Mouse (Mus musculus) gastrocnemius, postnatal 25 days (tissue): ENCODE measurements around the gene Mroh2a. TPM values are rescaled to one million over a fixed set of nuclear protein-coding genes. Genes with fewer than 3 reads are reported as not detected.
"Not testable (repeated sequence)": the region's sequence is repeated elsewhere in the genome, so short reads cannot be mapped to it uniquely, and the experiment has no call there.

Experiments
- DNase-seq: peaks from one replicate; pipeline ENCODE4 v3.0.0; 2022
- total RNA-seq, 2 experiments: library from RNA; stranded (reverse); gene quantifications; 1 replicate in 1 of 2; 2 replicates in 1 of 2; pipeline ENCODE4 v1.2.3; 2021

Mroh2a gene
- total RNA-seq, 2 experiments from 2014 or later, result not detected

- DNase-seq, result peak; percentile 3
Observed at GRCm38 (mm10) chr1:88218591-88218990, 8.2 kb upstream of the Mroh2a start.

DNA sequence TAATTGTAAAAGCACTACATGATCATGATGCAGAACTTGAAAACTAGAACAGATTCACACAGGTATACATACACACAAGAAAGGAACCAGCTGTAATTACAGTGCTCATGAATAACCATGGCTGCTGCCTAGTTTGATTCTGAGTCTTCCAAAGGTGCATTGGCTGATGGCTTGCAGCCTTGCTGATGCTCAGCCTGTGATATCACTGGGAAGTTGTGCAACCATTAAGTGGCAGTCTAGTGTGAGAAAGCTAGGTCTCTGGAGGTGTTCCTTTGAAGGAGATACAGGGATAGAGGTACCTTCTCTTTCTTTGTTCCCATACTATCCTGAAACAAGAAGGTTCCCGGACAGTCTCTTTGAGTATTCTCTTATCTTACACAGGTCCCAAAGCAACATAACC, 7.7 kb upstream of the Mroh2a start:
- peak; percentile 8 for DNase-seq

GRCm38 (mm10) chr1:88220336-88220735, 6.5 kb upstream of the Mroh2a start:
- DNase-seq, result peak; percentile 12

DNA sequence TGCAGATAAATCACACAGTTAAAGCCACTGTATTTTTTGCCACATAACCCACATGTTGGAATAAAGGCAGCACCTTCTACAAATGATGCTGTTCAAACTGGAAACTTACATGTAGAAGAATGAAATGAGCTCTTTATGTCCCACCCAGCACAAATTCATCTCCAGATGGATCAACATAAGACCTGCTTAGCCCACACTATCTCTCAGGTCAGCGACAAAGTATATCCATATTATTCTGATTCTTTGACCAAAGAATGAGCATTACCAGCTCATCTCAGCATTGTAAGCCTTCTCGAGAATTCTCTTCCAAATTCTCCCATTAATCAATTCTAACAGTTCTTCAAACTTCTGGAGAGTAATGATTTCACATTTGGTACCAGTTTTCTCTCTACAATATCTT, 4.6 kb upstream of the Mroh2a start:
- DNase-seq, result no peak

- peak; percentile 6 for DNase-seq
Observed at GRCm38 (mm10) chr1:88223011-88223515, 3.7 kb upstream of the Mroh2a start.

DNA sequence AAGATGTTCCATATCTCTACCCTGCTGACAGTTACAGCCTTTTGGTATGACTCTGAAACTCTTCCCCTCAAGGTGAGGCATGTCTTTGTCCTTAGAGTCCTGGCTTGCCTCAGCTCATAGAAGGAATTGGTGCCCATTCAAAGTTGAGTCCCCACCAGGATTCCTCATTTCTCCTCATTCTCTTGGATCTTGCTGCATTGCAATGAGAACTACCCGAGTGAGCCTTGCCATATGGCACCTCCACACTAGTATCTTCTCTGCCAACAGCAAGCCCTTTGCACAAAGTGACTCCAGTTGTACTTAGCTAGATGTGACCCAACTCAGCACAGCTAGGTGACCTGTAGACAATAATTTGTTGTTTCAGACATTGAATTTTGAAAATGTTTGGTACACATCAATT, 3.2 kb upstream of the Mroh2a start:
- peak; percentile 10 for DNase-seq

GRCm38 (mm10) chr1:88224029-88224776, 2.6 kb upstream of the Mroh2a start:
- DNase-seq, result peak; percentile 4

DNA sequence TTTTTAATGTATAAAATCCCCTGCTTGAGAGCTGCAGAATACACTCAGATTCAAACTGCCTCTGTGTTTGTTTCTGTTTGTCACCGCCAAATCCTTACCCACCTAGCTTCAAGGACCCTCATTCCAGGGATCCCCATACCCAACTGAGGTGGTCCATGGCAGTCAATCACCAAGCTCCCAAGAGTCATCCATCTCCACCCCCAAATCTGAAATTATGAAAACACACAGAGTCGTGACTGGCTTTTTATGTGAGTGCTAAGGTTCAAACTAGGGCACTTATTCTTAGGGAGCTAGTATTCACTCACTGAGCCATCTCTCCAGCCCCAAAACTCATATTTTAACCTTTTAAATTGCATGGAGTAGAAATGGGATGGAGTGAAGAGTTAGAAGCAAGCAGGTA, 1.5 kb upstream of the Mroh2a start:
- not testable (repeated sequence) for DNase-seq

GRCm38 (mm10) chr1:88225741-88226140, 1.0 kb upstream of the Mroh2a start:
- peak; percentile 5 for DNase-seq

GRCm38 (mm10) chr1:88227482-88227881, 696 bp downstream of the Mroh2a start:
- peak; percentile 7 for DNase-seq

DNA sequence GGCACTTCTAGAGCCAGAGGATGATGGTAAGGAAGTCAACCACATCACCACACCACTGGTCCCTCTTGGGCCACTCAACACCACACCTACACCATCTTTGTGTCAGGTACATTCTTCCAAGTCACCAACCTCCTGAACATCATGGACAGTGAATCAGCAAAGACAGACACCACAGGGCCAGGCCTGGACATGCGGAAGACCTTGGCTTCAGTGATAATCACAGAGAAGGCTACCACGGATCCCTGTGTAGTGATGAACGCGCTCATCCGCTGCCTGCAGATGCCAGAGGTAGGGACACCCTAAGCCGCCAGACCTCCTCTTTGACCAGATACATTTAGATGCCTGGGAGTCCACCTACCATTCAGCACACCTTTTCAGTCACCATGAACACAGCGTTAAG, 1.3 kb downstream of the Mroh2a start:
- peak; percentile 19 for DNase-seq

DNA sequence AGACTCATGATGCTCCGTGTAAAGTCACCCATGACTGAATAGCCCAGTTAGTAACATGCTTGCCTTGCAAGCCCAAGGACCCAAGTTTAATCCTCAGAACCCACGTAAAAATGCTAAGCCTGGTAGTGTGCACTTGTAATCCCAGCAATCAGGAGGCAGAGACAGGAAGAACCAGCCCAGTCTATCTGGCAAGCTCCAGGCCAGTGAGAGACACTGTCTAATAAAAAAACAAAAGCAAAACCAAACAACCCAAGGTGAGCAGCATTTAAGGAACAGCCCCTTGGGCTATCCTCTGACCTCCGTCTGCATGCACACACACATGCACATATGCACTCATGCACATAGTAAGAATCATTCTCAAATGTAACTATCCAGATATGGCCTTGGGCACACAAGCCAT, 2.8 kb downstream of the Mroh2a start:
- DNase-seq, result no peak

DNA sequence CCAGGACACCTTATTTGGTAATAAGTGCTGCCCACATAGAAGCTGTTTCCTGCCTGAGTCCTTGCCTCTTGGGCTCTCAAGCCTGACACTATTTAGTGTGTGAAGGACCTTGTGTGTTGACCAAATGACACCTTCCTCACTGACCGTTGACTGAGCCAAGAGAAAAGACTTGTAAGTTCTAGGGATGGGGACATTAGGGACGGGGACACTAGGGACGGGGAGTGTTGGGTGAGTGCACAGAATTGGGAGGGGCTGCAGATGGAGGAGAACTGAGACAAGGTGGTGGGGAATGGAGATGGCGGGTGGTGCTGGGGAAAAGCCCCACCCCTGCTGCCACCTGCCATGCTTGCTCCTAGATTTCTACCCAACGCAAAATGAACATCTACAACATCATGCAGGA, 3.2 kb downstream of the Mroh2a start:
- no peak for DNase-seq

DNA sequence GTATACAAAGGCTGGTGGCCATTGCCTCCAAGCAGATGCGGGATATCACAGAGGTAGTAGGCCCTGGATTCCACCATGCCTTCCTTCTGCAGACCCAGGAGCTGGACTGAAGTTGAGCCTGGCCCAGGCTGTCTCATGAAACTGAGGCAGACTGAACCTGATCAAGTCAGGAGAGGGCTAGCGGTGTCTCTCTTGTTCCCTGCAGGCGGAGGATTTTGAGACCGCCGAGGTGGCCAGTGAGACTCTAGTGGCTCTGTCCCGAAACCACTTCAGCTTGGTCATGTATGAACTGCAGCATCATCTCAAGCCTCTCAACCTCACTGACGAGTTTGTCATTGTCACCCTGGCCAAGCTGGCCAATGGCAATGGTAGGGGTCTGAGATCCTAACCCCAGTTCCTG, 3.6 kb downstream of the Mroh2a start:
- no peak for DNase-seq

DNA sequence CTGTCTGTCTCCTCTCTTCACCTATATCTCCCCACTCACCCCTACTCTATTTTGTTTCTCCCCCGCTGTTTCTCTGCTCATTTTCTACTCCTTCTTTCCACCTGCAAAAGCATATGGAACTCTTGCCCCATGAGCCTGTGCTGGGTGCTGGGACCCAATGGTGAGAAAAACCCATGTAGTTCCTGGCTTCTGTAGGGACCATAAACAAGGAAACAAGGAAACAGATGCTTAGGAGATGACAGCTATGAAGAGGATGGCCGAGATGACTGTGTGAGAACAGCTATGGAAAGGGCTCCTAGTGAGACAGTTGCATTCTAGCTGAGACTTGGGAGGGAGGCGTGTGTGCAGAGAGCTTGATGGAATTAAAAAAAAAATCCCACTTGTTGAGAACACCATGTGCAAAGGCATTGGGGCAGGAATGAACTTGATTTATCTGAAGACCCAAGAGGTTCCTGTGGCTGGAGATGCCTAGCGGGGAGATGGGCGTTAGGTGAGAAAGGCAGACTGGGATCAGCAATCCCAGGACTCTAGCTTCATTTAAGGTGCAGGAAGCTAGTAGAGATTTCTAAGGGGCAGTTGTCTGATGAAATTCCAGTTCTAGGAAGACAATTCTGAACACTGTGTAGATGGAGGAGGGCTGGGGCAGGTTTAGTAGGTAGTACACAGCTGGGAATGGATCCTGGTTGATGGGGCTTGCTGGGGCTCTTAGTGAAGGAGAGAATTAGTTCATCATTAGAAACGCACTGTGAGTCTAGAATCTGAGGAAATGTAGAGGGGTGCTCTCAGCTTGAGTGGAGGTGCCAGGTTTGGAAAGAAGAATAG, 4.4 kb downstream of the Mroh2a start:
- no peak for DNase-seq

DNA sequence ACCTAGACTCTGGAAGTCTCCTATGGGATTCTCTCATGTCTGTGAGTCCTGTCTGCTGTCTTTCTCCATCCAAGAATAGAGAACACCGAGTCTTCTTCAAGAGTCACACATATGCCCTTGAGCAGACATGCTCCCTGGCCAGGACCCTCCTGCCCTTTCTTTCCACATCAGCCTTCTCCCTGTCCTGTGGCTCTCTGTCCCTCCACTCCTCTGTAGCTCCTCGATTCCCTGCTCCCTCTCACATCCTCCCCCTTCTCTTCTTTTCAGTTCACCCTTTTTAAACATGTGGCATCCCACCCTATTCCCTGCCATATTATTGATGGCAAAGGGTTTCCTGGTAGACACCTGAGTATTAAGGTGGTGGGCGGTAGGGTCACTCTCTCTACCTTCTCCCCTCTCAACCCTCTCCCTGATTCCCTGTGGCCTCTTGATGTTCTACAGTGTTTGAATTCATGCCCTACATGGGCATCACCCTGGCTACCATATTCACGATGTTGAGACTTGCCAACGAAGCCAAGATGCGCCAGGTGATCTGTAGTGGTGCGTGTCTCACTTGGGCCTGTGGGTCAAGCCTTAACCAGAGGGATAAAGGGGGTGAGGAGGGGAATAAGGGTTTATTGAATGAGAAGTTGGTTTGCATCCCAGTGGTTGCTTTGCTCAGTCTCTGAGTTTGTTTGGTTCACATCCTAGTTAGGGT, 5.2 kb downstream of the Mroh2a start:
- no peak for DNase-seq

- DNase-seq, result no peak
Observed at GRCm38 (mm10) chr1:88232664-88233380, 6.0 kb downstream of the Mroh2a start.

DNA sequence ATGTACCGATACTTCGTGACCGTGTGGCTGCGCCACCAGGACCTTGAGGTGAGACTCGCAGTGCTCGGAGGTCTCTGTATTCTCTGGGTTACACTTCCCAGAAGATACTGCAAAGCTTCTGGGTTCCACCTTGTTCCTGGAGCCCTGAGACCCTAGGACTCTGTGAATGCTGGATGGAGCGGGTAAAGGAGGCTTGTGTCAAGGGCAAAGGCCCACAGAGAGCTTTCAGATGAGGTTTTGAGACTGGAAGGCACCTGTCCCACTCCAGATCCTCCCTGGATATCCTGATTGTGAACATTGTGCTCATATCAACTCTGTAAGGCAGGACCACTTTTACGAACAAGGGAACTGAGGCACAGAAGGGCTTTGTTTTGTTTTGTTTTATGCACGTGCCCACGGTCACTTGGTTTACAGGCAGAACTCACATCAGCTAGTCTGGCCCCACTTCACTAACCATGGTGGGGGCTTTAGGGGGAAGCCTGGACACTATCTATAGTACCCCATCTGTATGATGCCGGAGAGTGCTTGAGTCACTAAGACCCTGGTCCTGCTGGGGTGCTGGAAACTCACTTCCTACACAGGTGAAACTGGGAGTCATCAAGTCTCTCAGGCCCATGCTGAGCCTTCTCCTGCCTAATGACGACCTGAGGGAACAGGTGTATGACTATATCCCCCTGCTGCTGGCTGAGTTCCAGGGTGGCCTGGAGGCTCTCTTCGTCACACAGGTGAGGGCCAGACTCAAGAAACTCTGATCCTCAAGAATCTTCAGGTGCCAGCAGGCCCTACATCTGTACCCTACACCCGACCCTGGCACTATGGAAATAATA, 6.8 kb downstream of the Mroh2a start:
- no peak for DNase-seq

DNA sequence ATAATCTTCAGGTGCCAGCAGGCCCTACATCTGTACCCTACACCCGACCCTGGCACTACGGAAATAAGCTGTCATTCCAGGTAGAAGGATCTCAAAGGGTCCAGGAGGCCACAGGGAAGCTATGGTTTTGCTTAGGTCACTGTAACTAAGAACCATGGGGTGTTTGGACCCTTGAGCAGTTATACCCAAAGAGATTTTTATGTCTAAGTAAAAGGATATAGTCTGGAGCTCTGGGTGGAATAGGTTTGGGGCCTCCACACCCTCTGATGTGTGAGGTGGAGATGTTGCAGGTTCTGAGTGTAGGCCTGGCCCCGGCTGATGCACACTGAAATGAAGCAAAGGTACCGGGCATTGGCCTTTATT, 7.4 kb downstream of the Mroh2a start:
- no peak for DNase-seq

- DNase-seq, result no peak
Observed at GRCm38 (mm10) chr1:88234646-88235045, 7.9 kb downstream of the Mroh2a start.
